Mouse (Mus musculus): ENCODE results near the gene Slit1. TPM values are rescaled to one million over a fixed set of nuclear protein-coding genes. Genes with fewer than 3 reads are reported as not detected.

Slit1 gene
- polyA plus RNA-seq, 1 experiment from 2014 or later: 0.12 TPM

DNA sequence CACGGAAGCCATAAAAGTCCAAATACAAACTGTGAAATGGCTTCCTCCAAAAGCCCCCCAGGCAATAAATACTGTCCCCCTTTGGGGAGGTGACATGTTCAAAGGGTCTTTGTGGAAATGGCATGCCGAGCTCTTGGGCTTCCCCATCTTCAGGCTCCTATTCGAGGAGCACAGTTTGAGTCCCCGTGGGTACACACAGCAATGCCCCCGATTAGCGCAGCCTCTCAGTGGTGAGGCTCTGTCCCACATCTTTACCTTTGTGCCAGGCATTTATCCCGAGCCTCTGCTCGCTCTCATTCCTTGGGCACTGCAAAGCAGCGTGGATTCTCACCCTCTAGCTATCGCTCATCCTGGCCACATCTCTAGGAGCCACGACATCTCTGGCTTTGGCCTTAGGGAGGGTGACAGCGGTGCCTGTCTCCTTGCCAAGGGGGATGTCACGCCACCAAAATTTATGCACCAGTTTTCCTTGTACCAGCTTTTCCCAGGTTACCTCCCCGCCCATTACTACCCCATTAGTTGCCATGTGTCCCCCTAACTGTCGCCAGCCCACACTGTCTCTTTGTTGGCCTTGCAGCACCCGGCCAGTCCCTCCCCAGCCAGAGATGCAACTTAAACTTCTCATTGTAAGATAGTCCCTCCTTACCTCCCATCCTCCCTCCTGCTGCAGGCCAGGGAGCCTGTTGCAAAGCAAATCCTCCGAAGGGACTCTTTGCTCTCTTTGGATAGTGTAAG, 37.2 kb downstream of the Slit1 start:
- H3K27ac ChIP-seq (ENCODE audit: low read depth): no peak overlapping the region
- TF ChIP-seq EP300 (IDR thresholded peaks at IDR 0.05; ENCODE audit: low read depth) (no peak), CTCF (IDR thresholded peaks at IDR 0.05; ENCODE audit: low read depth) (no peak)
- H3K4me2 ChIP-seq (ENCODE audit: low read depth, low read length): no peak overlapping the region

DNA sequence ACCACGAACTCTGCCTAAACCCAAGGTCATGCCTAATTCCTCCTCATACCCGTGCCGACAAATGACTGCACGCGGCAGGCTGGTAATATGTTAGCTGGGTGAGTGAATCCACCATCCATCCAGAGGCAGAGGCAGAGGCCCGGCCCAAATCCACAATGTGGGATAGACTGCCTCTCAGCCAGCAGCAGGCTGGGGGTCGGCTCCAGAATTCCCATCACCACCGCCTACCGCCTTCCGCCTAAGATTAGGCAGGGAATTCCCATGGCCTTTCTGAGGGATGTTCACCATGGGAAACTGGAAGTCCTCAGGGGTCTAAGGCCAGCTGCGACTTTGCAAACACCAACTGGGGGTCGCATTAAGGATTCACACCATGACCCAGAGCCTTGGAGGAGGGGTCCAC, 38.0 kb downstream of the Slit1 start:
- no peak for TF ChIP-seq CTCF (IDR thresholded peaks at IDR 0.05; ENCODE audit: low read depth)
- ATAC-seq: no peak
- Histone ChIP-seq H3K27me3 (ENCODE audit: insufficient read depth, low read length) (no peaks in the 10 kb centered on the region), H3K9me3 (ENCODE audit: low read length) (no peaks in the 10 kb centered on the region), H3K4me2 (ENCODE audit: low read depth, low read length) (no peak overlapping the region), H3K27ac (ENCODE audit: low read depth) (no peak overlapping the region), H3K36me3 (replicated peaks; ENCODE audit: insufficient read depth, low read length) (no peaks in the 10 kb centered on the region), H3K4me1 (ENCODE audit: insufficient read depth) (no peaks in the 10 kb centered on the region), H3K4me3 (ENCODE audit: low read depth, low read length) (no peak overlapping the region), H3K9ac (replicated peaks) (no peak overlapping the region)
- WGBS (ENCODE audit: insufficient replicate concordance): 59% methylated on average over 12 of the region's 12 CpGs
- DNase-seq: no peak

More for the DNA sequence above, 37.2 kb downstream of the Slit1 start:
- Histone ChIP-seq H3K4me1 (ENCODE audit: insufficient read depth) (no peaks in the 10 kb centered on the region), H3K36me3 (replicated peaks; ENCODE audit: insufficient read depth, low read length) (no peaks in the 10 kb centered on the region), H3K9ac (replicated peaks) (no peak overlapping the region), H3K4me3 (ENCODE audit: low read depth, low read length) (no peak overlapping the region), H3K9me3 (ENCODE audit: low read length) (no peaks in the 10 kb centered on the region), H3K27me3 (ENCODE audit: insufficient read depth, low read length) (no peaks in the 10 kb centered on the region)
- 75% methylated on average over 17 of the region's 17 CpGs for WGBS (ENCODE audit: insufficient replicate concordance)
- ATAC-seq (no peak), DNase-seq (no peak)

DNA sequence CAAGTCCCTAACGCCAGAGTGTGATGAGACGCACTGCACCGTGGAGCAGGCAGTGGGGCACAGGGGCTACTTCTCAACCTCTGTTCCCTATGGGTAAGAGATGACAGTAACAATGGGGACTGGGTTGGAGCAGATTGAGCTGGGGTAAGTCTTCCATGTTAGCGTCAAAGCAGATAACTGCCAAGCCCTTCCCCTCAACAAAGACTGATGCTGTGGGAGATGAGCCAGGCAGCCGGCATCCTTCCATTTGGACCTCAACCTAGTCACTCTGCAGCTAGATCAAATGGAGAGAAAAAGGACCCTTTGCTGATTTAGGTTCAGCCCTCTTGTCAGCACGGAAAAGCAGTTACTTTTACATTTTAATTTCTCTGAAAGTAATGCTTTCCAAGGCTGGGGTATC, 40.8 kb downstream of the Slit1 start:
- no peak overlapping the region for H3K9ac ChIP-seq (replicated peaks)
- H3K9me3 ChIP-seq (ENCODE audit: low read length): no peaks in the 10 kb centered on the region
- DNase-seq: no peak
- WGBS (ENCODE audit: insufficient replicate concordance): 73% methylated on average over 6 of the region's 6 CpGs
- no peak overlapping the region for H3K27ac ChIP-seq (ENCODE audit: low read depth)
- H3K4me3 ChIP-seq (ENCODE audit: low read depth, low read length): no peak overlapping the region
- H3K27me3 ChIP-seq (ENCODE audit: insufficient read depth, low read length): no peaks in the 10 kb centered on the region
- ATAC-seq: no peak
- no peaks in the 10 kb centered on the region for H3K4me1 ChIP-seq (ENCODE audit: insufficient read depth)
- H3K36me3 ChIP-seq (replicated peaks; ENCODE audit: insufficient read depth, low read length): no peaks in the 10 kb centered on the region
- no peak for TF ChIP-seq EP300 (IDR thresholded peaks at IDR 0.05; ENCODE audit: low read depth)
- no peak overlapping the region for H3K4me2 ChIP-seq (ENCODE audit: low read depth, low read length)

DNA sequence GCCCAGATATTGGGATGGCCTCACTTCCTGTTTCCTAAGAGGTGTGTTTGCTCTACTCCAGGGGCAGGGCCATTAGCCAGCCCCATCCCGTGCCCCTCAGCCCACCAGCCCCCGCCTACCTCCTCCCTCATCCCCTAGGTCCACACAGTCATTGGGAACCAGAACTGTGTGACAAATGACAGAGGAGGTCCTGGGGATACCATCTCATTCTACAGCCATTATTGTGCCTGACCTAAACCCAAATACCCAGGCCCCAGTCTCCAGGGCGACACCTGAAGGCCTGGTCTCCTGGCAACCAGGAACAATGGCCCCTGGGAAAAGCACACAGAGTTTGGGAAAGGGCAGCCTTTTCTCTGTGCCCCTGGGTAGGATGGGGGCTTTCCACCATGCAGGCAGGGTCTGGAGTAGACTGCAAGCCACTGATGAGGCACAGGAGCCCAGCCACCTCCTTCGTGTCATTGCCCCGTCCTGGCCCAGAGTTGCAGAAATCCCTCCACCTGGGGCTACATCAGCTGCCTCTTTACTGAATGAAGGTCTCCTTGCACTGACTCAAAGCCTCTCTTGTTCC, 44.5 kb downstream of the Slit1 start:
- ATAC-seq: no peak
- TF ChIP-seq EP300 (IDR thresholded peaks at IDR 0.05; ENCODE audit: low read depth) (no peak), CTCF (IDR thresholded peaks at IDR 0.05; ENCODE audit: low read depth) (no peak)
- Histone ChIP-seq H3K4me1 (ENCODE audit: insufficient read depth) (no peaks in the 10 kb centered on the region), H3K4me3 (ENCODE audit: low read depth, low read length) (no peak overlapping the region), H3K9me3 (ENCODE audit: low read length) (no peaks in the 10 kb centered on the region), H3K27ac (ENCODE audit: low read depth) (no peak overlapping the region), H3K9ac (replicated peaks) (no peak overlapping the region), H3K4me2 (ENCODE audit: low read depth, low read length) (no peak overlapping the region), H3K27me3 (ENCODE audit: insufficient read depth, low read length) (0 out of 2 replicates have a peak, but pooled peaks cover 2% of the 10 kb centered on the region), H3K36me3 (replicated peaks; ENCODE audit: insufficient read depth, low read length) (no peaks in the 10 kb centered on the region)
- DNase-seq: no peak
- WGBS (ENCODE audit: insufficient replicate concordance): 73% methylated on average over 5 of the region's 5 CpGs

DNA sequence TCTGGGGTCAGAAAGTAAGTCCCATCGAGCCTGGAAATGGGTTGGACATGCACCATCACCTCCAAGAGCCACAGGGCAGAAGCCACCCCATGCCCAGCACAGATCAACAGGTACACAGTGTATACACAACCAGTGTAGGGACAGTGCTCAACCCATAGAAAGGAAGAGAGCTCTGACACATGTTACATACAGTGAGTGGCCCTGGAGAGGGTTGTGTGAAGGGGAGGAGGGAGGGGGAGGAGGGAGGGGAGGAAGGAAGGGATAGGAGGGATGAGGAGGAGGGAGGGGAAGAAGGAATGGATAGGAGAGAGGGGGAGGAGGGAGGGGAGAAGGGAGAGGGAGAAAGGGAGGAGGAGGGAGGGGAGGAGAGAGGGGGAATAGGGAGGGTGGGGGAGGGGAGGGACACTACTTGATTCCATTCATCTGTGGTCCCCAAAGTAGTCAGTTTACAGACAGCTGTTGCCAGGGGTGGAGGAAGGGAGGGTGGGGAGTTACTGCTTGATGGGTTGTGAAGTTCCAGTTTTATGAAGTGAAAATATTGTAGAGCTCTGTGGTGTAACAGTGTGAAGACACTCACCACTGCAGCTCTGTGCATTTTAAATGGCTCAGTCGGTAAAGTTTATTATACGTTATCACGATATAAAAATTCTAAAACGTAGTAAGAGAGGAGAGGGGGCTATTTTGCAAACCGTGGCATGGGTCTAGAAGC, 45.5 kb downstream of the Slit1 start:
- Histone ChIP-seq H3K27me3 (ENCODE audit: insufficient read depth, low read length) (0 out of 2 replicates have a peak, but pooled peaks cover 2% of the 10 kb centered on the region), H3K9ac (replicated peaks) (no peak overlapping the region), H3K4me1 (ENCODE audit: insufficient read depth) (no peaks in the 10 kb centered on the region), H3K4me2 (ENCODE audit: low read depth, low read length) (no peak overlapping the region), H3K27ac (ENCODE audit: low read depth) (no peak overlapping the region), H3K36me3 (replicated peaks; ENCODE audit: insufficient read depth, low read length) (no peaks in the 10 kb centered on the region), H3K4me3 (ENCODE audit: low read depth, low read length) (no peak overlapping the region), H3K9me3 (ENCODE audit: low read length) (no peaks in the 10 kb centered on the region)
- DNase-seq (no peak), ATAC-seq (no peak)
- TF ChIP-seq EP300 (IDR thresholded peaks at IDR 0.05; ENCODE audit: low read depth): no peak
- TF ChIP-seq CTCF (IDR thresholded peaks at IDR 0.05; ENCODE audit: low read depth): no peak
- WGBS (ENCODE audit: insufficient replicate concordance): 63% methylated on average over 6 of the region's 6 CpGs

DNA sequence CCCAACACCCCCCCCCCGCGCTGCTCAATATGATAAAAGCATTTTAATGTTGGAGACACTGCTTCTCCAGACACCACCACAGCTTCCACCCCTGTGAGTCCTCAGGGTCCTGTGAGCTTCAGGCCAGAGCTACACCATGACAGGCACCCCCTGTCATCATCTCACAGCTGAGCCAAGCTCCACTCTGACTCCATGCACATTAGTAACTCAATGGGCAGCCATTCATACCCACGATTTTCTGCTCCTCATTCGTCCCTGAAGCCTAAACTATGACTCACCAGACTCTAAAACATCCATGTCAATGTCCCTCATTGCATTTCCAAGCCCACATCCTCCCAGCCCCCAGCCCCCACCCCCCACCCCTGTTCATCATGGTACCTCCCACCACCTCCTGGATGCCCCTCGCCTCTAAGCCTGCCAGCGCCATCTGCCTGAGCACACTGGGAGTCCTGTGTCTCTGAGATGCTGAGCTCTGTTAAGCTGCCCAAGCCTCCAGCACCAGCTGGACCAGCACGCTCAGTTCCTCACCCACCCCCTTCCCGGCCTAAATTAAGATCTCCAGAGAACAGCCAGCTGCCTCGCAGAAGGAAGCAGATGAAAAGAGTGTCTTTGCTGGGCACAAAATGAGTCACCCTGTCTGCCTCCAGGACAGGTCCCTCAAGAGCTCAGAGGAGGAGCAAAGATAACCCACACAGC, 46.2 kb downstream of the Slit1 start:
- Histone ChIP-seq H3K9me3 (ENCODE audit: low read length) (no peaks in the 10 kb centered on the region), H3K27ac (ENCODE audit: low read depth) (no peak overlapping the region), H3K9ac (replicated peaks) (no peak overlapping the region), H3K4me1 (ENCODE audit: insufficient read depth) (no peaks in the 10 kb centered on the region), H3K4me2 (ENCODE audit: low read depth, low read length) (no peak overlapping the region), H3K4me3 (ENCODE audit: low read depth, low read length) (no peak overlapping the region), H3K27me3 (ENCODE audit: insufficient read depth, low read length) (0 out of 2 replicates have a peak, but pooled peaks cover 2% of the 10 kb centered on the region), H3K36me3 (replicated peaks; ENCODE audit: insufficient read depth, low read length) (no peaks in the 10 kb centered on the region)
- no peak for TF ChIP-seq EP300 (IDR thresholded peaks at IDR 0.05; ENCODE audit: low read depth)
- DNase-seq (no peak), ATAC-seq (no peak)
- 52% methylated on average over 9 of the region's 9 CpGs for WGBS (ENCODE audit: insufficient replicate concordance)
